Mouse (Mus musculus) spleen, postnatal 36 days (tissue): ENCODE measurements around the gene Col4a2.

Experiments
- DNase-seq, 2 experiments: peaks; one replicate each; pipeline ENCODE4 v3.0.0; 2022; ENCODE audit warnings: low spot score in 2 of 2, mixed read lengths in 1 of 2

The Col4a2 gene

GRCm38 (mm10) chr8:11382933-11383332 lies 70.3 kb downstream of the Col4a2 start:
- DNase-seq, result no peak

GRCm38 (mm10) chr8:11383379-11383778 lies 70.8 kb downstream of the Col4a2 start:
- DNase-seq, result no peak

DNA sequence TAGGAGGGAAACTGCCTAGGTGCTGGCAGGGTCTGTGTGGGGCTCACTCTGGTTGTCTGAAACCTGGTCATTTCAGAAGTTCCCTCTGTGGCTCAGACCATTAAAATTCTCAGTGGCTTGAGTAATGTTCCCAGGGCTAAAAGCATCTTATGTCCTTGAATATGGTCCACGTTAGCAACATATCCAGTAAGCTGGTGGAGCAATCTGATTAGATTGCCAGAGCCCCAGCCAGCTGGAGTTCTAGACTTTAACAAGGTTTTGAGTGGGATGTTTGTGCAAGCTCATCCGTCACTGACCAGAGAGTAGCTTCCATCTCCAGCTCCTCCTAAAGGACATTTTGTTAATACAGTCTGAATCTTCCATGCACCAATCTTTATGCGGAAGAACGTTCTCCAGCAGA lies 72.2 kb downstream of the Col4a2 start:
- no peak for DNase-seq

GRCm38 (mm10) chr8:11385272-11385905 lies 72.8 kb downstream of the Col4a2 start:
- DNase-seq, result no peak

DNA sequence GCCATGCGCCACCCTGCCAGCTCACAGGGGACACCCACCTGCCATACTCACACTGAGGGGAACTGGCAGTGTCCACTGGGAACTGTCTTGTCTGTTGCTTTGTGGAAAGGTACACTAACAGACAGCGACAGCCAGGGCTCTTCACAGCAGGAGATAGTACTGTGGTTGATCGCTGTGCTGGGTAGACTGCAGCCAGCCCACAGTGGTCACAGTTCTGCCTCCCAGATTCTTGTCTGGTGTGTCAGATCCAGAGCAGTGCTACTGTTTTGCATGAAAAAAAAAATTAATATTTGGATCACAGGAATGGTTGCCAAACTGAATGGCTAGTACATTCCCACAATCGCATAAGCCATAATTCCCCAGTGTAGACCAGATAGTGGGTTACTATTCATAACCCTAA lies 74.7 kb downstream of the Col4a2 start:
- DNase-seq, result no peak

- no peak for DNase-seq
These were observed 76.9 kb downstream of the Col4a2 start for GRCm38 (mm10) chr8:11389275-11390050.

DNA sequence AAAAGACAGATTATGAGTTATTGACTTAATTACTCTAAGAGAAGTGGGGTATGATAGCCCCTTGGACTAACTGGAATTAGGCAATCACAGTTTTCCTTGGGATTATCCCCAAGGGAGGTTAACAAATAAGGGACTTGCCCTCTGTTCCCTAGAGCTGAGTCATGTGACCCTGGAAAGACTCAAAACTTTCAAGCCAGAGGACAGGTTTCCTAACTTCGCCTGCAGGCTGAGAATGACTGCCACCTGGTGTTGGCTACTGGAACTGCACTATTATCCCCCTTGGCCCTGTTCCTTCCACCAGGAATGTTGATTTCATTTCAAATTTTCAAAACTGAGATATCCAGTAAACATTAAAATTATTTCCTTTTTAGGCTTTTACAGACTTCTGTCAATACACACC lies 80.1 kb downstream of the Col4a2 start:
- no peak for DNase-seq

- DNase-seq, result no peak
These were observed 80.6 kb downstream of the Col4a2 start for GRCm38 (mm10) chr8:11393161-11393560.

DNA sequence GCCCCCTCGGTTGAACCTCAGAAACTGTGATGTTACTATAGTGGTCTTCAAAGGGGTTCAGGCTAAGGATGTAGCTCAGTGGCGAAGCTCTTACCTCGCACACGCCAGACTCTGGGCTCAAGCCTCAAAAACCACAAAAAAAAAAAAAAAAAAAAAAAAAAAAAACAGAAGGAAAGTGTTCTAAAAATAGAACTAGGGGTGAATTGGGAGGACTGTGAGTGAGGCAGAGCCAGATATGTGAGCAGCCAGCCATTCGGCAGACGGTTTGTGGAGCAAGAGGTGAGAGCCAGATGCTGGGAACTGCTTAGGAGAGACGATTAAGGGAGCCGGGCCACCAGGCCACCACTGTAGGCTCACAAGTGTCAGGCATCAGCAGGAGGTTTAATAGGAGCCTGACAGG lies 81.0 kb downstream of the Col4a2 start:
- no peak for DNase-seq

- DNase-seq, result no peak
These were observed 82.2 kb downstream of the Col4a2 start for GRCm38 (mm10) chr8:11394773-11395172.

DNA sequence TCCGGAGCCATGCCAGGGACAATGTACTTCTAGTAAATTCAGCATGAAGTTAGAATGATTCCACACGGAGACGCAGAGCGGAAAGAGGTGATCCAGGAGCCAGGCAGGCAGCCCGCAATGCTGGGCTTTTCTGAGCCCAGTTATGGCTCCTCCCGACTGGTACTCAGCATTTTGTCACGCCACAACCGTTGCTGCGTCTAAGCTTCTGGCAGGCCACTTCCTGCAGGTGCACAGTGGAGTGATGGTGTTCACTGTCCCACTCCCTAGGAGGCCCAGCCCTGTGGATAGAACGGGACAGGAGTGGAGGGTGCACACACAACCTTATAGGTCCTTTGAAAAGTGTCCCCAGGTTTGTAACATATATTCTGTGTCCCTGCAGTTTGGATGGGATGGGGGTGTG lies 83.0 kb downstream of the Col4a2 start:
- no peak for DNase-seq

GRCm38 (mm10) chr8:11396111-11396510 lies 83.5 kb downstream of the Col4a2 start:
- no peak for DNase-seq

- DNase-seq, result no peak
These were observed 84.5 kb downstream of the Col4a2 start for GRCm38 (mm10) chr8:11397126-11397525.

GRCm38 (mm10) chr8:11399706-11400105 lies 87.1 kb downstream of the Col4a2 start:
- no peak for DNase-seq

DNA sequence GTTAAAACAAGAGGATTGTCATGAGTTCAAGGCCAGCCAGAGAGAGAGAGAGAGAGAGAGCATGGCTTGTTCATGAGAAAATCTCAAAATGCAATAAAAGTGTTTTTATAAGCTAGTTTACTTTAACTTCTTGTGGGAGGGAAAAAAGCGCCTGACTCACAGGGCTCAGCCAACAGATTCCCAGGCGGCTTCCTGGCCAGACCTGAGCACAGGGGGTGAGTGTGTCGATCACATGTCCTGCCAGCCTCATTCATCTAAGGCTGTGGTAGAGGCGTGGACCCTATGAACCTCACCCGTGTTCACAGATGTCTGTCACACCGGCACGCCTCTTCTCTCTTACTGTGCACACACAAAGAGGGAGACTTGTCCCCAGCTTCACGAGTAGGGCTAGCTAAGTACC lies 87.6 kb downstream of the Col4a2 start:
- no peak for DNase-seq

DNA sequence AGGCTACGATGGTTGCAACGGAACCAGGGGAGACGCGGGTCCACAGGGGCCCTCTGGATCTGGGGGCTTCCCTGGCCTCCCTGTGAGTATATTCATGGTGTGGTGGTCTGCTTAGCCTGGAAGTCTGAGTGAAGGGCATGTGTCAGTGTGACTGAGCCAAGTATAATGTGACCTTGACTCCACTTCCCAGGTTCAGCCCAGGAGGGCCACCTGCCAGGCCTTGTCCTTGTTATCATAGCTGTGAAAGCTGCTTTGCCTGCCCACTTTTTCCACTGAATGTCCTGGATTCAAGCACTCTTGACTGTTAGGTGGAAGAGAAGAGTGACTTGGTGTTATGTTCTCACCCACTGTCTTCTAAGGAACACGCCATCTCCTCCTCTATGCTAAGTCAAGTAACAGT lies 88.6 kb downstream of the Col4a2 start:
- no peak for DNase-seq

DNA sequence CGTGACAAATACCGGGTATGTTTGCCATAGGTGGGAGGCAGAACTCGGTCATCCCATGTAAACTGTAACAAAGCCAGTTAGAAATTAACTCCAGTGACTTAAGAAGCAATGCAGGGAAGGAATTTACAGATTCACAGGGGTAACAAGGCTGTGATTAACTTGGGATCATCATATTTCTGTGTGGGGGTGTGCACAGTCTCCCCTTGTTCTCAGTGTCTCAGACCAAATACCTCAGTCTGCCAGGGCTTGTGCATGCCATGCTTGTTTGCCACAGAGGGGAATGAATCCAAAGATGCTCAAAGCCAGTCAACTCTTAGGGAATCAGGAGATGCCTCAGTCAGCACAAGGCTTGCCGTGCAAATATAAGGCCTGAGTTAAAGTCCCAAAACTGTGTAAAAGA lies 89.6 kb downstream of the Col4a2 start:
- DNase-seq, result no peak

DNA sequence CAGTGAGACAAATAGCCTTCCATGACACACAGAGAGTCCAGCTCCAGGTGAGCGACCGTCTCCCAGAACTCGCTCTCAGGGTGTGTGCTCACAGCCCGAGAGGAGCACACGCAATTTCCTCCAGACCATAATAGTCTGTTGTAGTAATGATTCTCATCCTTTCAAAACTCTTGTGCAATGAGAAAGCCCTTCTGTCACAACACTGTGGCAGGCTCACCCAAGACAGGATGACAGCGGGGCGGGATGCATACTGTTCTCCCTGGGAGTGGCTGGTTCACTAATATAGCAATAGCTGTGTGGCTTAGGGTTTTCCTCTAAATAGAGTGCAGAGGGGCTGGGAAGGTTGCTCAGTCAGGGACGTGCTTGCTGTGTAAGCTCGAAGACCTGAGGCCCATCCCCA lies 91.2 kb downstream of the Col4a2 start:
- peak in 1 of 2 experiments; percentile 6 for DNase-seq

DNA sequence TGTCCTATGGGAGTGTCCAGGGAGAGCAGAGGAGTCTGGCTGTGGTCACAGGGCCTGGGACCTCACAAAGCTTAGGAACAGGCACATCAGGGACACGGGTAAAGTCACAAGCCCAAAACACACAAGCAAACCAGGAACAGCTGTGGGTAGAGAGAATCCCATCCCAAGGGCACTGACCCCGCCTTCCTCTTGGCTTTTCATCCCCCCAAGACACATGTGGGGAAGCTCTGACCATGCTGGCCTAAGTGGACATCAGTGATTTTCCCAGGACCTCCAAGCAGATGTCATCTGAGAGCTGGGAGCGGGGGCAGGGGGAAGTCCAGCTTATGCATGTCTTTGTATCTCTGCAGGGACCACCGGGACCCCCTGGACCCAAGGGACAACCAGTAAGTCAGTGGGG lies 92.0 kb downstream of the Col4a2 start:
- DNase-seq, result no peak

- peak; percentile 16 to 20 for DNase-seq
These were observed 93.3 kb downstream of the Col4a2 start for GRCm38 (mm10) chr8:11405722-11406481.

DNA sequence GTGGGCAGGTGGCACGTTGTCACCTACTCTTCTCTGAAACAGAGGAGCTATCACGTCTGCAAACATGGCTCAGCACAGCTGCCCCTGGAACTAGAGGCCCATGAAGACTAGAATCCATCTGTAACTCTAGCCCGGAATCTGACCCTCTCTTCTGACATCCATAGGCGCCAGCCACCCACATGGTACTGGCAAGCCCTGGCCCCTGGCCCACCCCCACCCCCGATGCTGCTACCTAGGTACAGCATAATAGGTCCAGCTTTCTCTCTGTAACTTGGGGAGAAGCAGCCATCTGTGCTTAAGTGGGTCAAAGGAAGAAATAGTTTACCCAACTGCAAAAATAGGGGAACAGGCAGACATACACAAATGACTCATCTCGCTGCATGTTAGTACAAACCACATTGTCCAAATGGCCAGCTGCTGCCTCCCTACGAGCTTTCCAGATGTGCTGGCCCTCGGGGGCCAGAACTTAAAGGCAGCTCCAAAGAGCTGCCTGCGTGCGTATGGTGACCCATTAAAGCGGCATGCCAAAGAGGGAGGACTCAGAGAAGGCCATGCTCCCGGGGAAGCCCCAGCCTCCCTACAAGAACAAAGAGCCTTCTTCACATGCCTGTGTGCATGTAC lies 99.0 kb downstream of the Col4a2 start:
- no peak for DNase-seq

DNA sequence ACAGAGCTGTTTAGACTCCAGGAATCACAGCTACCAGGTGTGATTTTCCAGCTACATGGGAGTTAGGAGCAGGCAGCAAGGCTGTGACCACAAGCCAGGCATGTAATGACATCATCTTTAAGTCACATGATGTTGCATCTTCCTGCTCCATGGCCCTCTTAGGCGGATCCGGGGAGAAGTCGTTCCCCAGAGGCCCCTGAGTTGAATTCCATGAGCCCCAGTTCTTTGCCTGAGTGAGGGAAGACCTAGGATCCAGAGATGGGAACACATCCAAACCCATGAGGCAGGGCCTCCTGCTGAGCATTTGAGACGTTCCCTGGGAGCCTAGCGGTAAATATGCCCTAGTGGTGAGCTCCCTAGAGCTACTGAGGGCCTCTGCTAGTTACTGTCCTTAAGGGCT lies 99.8 kb downstream of the Col4a2 start:
- DNase-seq, result no peak
